ENCODE assay signal across 14 mouse cellular contexts in the genomic region with DNA sequence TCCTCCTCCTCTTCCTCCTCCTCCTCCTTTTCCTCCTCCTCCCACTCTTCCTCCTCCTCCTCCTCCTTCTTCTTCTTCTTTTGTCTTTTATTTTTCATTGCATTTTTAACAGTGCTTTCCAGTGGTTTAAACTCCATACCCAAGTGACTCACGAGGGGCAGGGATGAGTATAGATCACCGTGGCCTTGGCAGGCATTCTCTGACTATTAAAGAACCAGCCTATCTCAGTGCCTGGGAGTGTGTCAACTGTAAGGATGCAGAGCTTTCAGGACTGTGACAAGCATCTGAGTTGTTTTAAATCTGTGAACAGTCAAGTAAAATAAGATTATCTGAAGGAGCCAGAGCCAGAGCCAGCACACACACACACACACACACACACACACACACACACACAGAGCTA.
"Had no signal": no experiment of that assay in that cellular context is flagged by ENCODE, and none has a peak within 500 bp of the region (broad histone marks: within the 10 kb centered on the region; RNA-seq: fewer than 3 reads in every experiment).

No protein-coding gene starts in this region.

- H3K9me3 ChIP-seq: limb, embryonic 15.5 days; liver, embryonic 12.5 days; midbrain, embryonic 10.5 days; neural tube, embryonic 12.5 days; stomach, embryonic 15.5 days had no signal

- ATAC-seq: liver, embryonic 12.5 days had no signal

- H3K27ac ChIP-seq: layer of hippocampus, adult 2 months; limb, embryonic 15.5 days; liver, embryonic 12.5 days; midbrain, embryonic 10.5 days; neural tube, embryonic 12.5 days; stomach, embryonic 15.5 days had no signal

- DNase-seq: kidney, postnatal 4 days; lung, embryonic 14.5 days; lung, postnatal 10 days; lung, postnatal 4 days; midbrain, embryonic 14.5 days; retina, postnatal 1 day; thymus, postnatal 4 days had no signal

- H3K4me3 ChIP-seq: layer of hippocampus, adult 2 months; limb, embryonic 15.5 days; liver, embryonic 12.5 days; midbrain, embryonic 10.5 days; myocyte; neural tube, embryonic 12.5 days; stomach, embryonic 15.5 days had no signal

- H3K9ac ChIP-seq: limb, embryonic 15.5 days; liver, embryonic 12.5 days; lung, embryonic 14.5 days; neural tube, embryonic 12.5 days; stomach, embryonic 15.5 days had no signal

- H3K4me2 ChIP-seq: limb, embryonic 15.5 days; liver, embryonic 12.5 days; lung, embryonic 14.5 days; neural tube, embryonic 12.5 days; stomach, embryonic 15.5 days had no signal

- H3K36me3 ChIP-seq: limb, embryonic 15.5 days; liver, embryonic 12.5 days; midbrain, embryonic 10.5 days; neural tube, embryonic 12.5 days; stomach, embryonic 15.5 days had no signal

- H3K27me3 ChIP-seq: limb, embryonic 15.5 days; liver, embryonic 12.5 days; neural tube, embryonic 12.5 days; stomach, embryonic 15.5 days had no signal
